Mouse (Mus musculus): Measurements from ENCODE around the gene Fbxl16. TPM values are rescaled to one million over a fixed set of nuclear protein-coding genes. Genes with fewer than 3 reads are reported as not detected.
"Not testable (repeated sequence)": the region's sequence is repeated elsewhere in the genome, so short reads cannot be mapped to it uniquely, and the experiment has no call there.

Fbxl16 gene
- polyA plus RNA-seq, 1 experiment = 4.7 TPM

DNA sequence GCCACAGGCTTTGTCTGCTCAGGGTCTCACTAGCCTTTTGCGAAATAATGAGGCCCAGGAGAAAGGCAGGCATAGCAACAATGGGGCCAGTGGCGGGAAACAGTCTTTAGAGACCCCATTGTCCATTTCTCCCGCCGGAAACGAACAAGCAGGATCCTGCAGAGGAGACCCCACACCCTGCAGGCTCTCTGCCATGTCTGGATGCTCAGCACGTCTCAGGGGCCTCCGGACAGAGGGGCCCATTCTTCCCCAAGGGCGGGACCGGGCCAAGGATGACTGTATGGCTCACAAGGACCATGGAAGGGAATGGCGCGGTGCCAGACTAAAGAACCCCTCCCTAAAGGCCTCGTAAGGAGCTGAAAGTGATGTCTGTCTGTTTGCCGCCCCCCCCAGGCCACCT lies 14.7 kb upstream of the Fbxl16 start:
- no peak for TF ChIP-seq POLR2A (IDR thresholded peaks at IDR 0.05; ENCODE audit: low read depth, low read length)
- TF ChIP-seq CTCF (IDR thresholded peaks at IDR 0.05; ENCODE audit: borderline replicate concordance, insufficient read depth, low read length) = no peak
- Histone ChIP-seq H3K4me3 (ENCODE audit: insufficient read depth, low read length) (no peak overlapping the region), H3K4me1 (ENCODE audit: control insufficient read depth, insufficient read depth, low read length) (peaks cover 7% of the 10 kb centered on the region; the same call in 1 of the 2 replicates), H3K27ac (ENCODE audit: insufficient read depth, low read length) (no peak overlapping the region)

DNA sequence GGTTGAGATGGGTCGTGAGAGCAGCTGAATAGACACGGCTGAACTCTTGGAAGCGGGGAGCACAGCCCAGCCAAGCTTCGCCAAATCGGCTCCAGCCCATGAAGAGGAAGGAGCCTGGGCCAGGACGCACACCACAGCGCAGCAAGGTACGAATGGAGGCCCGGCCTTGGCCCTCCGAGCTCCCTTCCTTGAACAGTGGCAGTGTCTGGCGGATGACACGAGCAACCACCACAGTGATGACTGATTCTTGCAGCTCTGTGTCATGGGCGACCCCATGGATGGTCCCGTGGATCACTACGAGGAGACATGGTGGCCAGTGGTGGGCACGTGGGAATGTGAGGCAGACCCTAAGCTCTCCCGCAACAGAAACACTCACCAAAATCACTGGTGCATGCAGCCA lies 13.9 kb upstream of the Fbxl16 start:
- H3K4me3 ChIP-seq (ENCODE audit: insufficient read depth, low read length) = no peak overlapping the region
- H3K27ac ChIP-seq (ENCODE audit: insufficient read depth, low read length) = no peak overlapping the region
- peaks cover 7% of the 10 kb centered on the region; the same call in 1 of the 2 replicates for H3K4me1 ChIP-seq (ENCODE audit: control insufficient read depth, insufficient read depth, low read length)
- TF ChIP-seq CTCF (IDR thresholded peaks at IDR 0.05; ENCODE audit: borderline replicate concordance, insufficient read depth, low read length) (no peak), POLR2A (IDR thresholded peaks at IDR 0.05; ENCODE audit: low read depth, low read length) (no peak)

- no peak for TF ChIP-seq CTCF (IDR thresholded peaks at IDR 0.05; ENCODE audit: borderline replicate concordance, insufficient read depth, low read length)
- TF ChIP-seq POLR2A (IDR thresholded peaks at IDR 0.05; ENCODE audit: low read depth, low read length) = no peak
- Histone ChIP-seq H3K4me1 (ENCODE audit: control insufficient read depth, insufficient read depth, low read length) (peaks cover 7% of the 10 kb centered on the region; the same call in 1 of the 2 replicates), H3K4me3 (ENCODE audit: insufficient read depth, low read length) (peak within 1 kb of the TSS; percentile 76), H3K27ac (ENCODE audit: insufficient read depth, low read length) (no peak within 1 kb of the TSS)
Observed at GRCm38 (mm10) chr17:25795609-25796092, 13.2 kb upstream of the Fbxl16 start, which contains the start of gene AC134908.4. Gene AC134908.4, minus strand, starts transcription at chr17:25795659.

DNA sequence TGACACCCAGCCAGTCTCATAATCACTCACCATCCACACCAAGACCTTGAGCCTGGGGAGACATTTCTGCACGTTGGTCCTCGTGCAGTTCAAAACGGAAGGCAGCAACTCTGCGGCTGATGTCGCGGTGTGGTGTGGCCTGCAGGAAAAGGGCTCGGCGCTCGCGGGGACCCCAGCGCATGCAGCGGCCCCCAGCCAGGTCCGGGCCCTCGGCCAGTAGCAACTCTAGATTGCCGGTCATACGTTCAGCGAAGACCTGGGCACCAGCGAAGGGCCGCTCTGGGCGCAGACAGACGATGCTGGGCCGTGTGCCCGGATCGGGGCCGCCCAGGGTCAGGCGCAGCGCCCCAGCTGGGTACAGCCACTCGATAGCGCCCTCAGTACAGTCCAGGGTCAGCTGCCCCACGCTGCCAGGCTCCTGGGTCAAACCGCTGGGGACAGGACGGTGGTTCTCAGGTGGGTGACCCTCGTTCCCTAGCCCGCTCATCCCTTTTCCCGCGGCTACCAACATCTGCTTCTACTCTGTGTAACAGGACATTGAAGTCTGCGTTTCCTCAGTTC lies 12.6 kb upstream of the Fbxl16 start:
- Histone ChIP-seq H3K4me3 (ENCODE audit: insufficient read depth, low read length) (peak overlapping the region; percentile 76), H3K4me1 (ENCODE audit: control insufficient read depth, insufficient read depth, low read length) (peaks cover 7% of the 10 kb centered on the region; the same call in 1 of the 2 replicates), H3K27ac (ENCODE audit: insufficient read depth, low read length) (no peak overlapping the region)
- TF ChIP-seq POLR2A (IDR thresholded peaks at IDR 0.05; ENCODE audit: low read depth, low read length) (no peak), CTCF (IDR thresholded peaks at IDR 0.05; ENCODE audit: borderline replicate concordance, insufficient read depth, low read length) (no peak)

DNA sequence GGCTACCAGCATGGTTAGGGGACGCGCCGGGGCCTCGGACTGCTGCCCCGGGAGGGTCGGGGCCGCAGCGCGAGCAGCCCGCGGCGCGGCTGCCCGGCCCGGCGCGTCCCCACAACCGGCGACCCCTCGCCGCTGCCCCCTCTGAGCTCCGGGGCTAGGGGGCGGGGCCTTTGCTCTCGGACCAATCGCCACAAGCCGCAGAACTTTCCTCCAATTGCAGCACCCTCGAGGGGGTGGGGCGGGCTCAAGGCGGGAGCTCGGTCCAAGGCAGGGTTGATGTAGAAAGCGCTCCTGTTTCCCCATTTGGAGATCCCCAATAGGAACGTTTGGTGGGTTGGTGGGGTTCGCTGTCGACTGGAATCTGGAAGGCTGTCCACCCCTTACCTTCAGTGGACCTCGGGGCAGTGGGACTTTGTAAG lies 11.9 kb upstream of the Fbxl16 start, which contains the start of gene Metrn:
Gene Metrn, minus strand, starts transcription at position 186 of the 419 bp plus-strand sequence.
- H3K27ac ChIP-seq (ENCODE audit: insufficient read depth, low read length) = no peak within 1 kb of the TSS
- TF ChIP-seq POLR2A (IDR thresholded peaks at IDR 0.05; ENCODE audit: low read depth, low read length) = no peak
- TF ChIP-seq CTCF (IDR thresholded peaks at IDR 0.05; ENCODE audit: borderline replicate concordance, insufficient read depth, low read length) = no peak
- H3K4me1 ChIP-seq (ENCODE audit: control insufficient read depth, insufficient read depth, low read length) = peaks cover 7% of the 10 kb centered on the region; the same call in 1 of the 2 replicates

DNA sequence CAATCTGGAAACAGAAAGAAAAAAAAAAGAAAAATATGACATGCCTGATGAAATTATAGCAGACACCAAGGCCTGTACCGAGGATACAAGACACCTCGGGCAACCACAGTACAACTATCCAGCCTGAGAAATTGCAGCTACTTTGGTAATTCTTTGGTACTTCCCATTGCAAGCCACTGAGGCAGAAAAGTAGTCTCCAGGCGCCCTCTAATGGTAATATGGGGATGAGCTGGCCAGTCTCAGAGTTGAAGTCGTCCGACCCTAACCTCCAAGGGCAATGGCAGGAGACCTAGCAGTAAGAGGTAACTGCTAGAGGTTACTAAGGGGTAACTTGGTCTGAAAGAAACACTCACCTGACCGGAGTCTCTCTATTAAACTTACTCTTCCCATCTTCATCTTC lies 7.9 kb upstream of the Fbxl16 start:
- Histone ChIP-seq H3K4me3 (ENCODE audit: insufficient read depth, low read length) (no peak overlapping the region), H3K4me1 (ENCODE audit: control insufficient read depth, insufficient read depth, low read length) (peaks cover 4% of the 10 kb centered on the region; the same call in 1 of the 2 replicates), H3K27ac (ENCODE audit: insufficient read depth, low read length) (no peak overlapping the region)
- TF ChIP-seq CTCF (IDR thresholded peaks at IDR 0.05; ENCODE audit: borderline replicate concordance, insufficient read depth, low read length) = peak; percentile 26; the same call in 1 of the 2 replicates
- TF ChIP-seq POLR2A (IDR thresholded peaks at IDR 0.05; ENCODE audit: low read depth, low read length) = no peak

More for the DNA sequence above, 11.9 kb upstream of the Fbxl16 start, which contains the start of gene Metrn:
- peak within 1 kb of the TSS; percentile 76 for H3K4me3 ChIP-seq (ENCODE audit: insufficient read depth, low read length)

DNA sequence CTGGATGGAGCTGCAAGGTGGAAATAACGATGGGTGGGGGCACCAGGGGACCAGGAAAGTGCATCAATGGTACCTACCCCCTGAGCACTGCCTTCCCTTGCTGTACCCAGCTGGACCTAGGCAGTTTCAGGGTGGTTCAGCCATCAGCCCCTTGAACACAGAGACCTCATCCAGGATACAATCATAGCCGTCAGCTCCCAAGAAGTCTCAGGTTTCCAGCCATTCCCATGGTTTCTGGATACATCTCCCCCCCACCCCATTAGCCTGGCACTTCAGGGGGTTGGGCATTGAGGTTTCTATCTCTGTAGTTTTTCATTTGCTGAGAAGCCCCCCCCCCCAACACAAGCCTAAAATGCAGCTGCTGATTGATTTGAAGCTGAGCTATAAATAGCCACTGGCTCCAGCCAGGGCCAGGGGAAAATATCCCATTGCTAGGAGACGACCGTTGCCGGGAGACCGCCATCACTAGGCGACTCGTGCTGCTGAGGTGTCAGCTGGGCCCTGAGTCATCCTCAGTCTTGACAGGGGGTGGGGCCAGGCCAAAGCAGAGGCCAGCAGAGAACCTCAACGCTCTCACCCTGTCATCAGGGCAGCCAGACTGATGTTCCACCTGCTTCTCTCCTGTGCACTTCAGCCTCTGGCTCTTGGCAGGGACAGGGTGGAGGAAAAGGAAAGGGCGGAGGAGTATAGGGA lies 5.9 kb upstream of the Fbxl16 start:
- peaks cover 6% of the 10 kb centered on the region; the same call in 1 of the 2 replicates for H3K4me1 ChIP-seq (ENCODE audit: control insufficient read depth, insufficient read depth, low read length)
- no peak overlapping the region for H3K27ac ChIP-seq (ENCODE audit: insufficient read depth, low read length)
- TF ChIP-seq CTCF (IDR thresholded peaks at IDR 0.05; ENCODE audit: borderline replicate concordance, insufficient read depth, low read length) = no peak
- no peak overlapping the region for H3K4me3 ChIP-seq (ENCODE audit: insufficient read depth, low read length)

- H3K27ac ChIP-seq (ENCODE audit: insufficient read depth, low read length) = no peak overlapping the region
Observed at GRCm38 (mm10) chr17:25806507-25806906, 2.4 kb upstream of the Fbxl16 start.

DNA sequence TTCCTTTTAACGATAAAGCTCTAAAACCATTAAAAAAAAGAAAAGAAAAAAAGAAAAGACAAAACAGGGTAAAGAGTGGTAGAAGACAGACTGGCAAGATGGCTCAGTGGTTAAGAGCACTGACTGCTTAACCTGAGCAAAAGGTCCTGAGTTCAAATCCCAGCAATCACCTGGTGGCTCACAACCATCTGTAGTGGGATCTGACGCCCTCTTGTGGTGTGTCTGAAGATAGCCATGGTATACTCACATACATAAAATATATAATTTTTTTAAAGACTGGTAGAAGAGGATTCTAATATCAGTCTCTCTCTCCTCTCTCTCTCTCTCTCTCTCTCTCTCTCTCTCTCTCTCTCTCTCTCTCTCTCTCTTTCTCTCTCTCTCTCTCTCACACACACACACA lies 1.4 kb upstream of the Fbxl16 start:
- not testable (repeated sequence) for H3K4me1 ChIP-seq (ENCODE audit: control insufficient read depth, insufficient read depth, low read length); H3K27ac ChIP-seq (ENCODE audit: insufficient read depth, low read length); H3K4me3 ChIP-seq (ENCODE audit: insufficient read depth, low read length)

More at GRCm38 (mm10) chr17:25806507-25806906, 2.4 kb upstream of the Fbxl16 start:
- TF ChIP-seq POLR2A (IDR thresholded peaks at IDR 0.05; ENCODE audit: low read depth, low read length) = no peak
- H3K4me3 ChIP-seq (ENCODE audit: insufficient read depth, low read length) = no peak overlapping the region
- peaks cover 6% of the 10 kb centered on the region; the same call in 1 of the 2 replicates for H3K4me1 ChIP-seq (ENCODE audit: control insufficient read depth, insufficient read depth, low read length)

GRCm38 (mm10) chr17:25808028-25808427 lies 857 bp upstream of the Fbxl16 start:
- Histone ChIP-seq H3K4me3 (ENCODE audit: insufficient read depth, low read length) (no peak overlapping the region), H3K27ac (ENCODE audit: insufficient read depth, low read length) (no peak overlapping the region), H3K4me1 (ENCODE audit: control insufficient read depth, insufficient read depth, low read length) (0 out of 2 replicates have a peak, but pooled peaks cover 3% of the 10 kb centered on the region)
- TF ChIP-seq POLR2A (IDR thresholded peaks at IDR 0.05; ENCODE audit: low read depth, low read length) = no peak
- TF ChIP-seq CTCF (IDR thresholded peaks at IDR 0.05; ENCODE audit: borderline replicate concordance, insufficient read depth, low read length) = no peak

Measured in embryonic fibroblast, embryonic 13.5 days (primary cell).